Mouse (Mus musculus): ENCODE results near the gene Ripor2.

Ripor2 gene

GRCm38 (mm10) chr13:24571906-24572305 lies 10.1 kb upstream of the Ripor2 start:
- no peaks in the 10 kb centered on the region for H3K36me3 ChIP-seq (ENCODE audit: insufficient read depth, low read length)
- peaks cover 27% of the 10 kb centered on the region for H3K4me1 ChIP-seq (replicated peaks; ENCODE audit: low read depth, low read length)
- H3K9me3 ChIP-seq (ENCODE audit: low read length): no peaks in the 10 kb centered on the region
- no peak for TF ChIP-seq NANOG (IDR thresholded peaks at IDR 0.05; ENCODE audit: borderline replicate concordance, low read length)
- no peak for TF ChIP-seq CTCF (conservative IDR thresholded peaks at IDR 0.05; ENCODE audit: low read length)
- no peak for TF ChIP-seq POU5F1 (IDR thresholded peaks at IDR 0.05; ENCODE audit: borderline replicate concordance, low read length)
- H3K27me3 ChIP-seq (ENCODE audit: insufficient read depth, low read length): no peaks in the 10 kb centered on the region
- no peak overlapping the region for H3K4me3 ChIP-seq (replicated peaks; ENCODE audit: low read length)

GRCm38 (mm10) chr13:24575126-24575525 lies 6.9 kb upstream of the Ripor2 start:
- Histone ChIP-seq H3K9me3 (ENCODE audit: low read length) (no peaks in the 10 kb centered on the region), H3K27me3 (ENCODE audit: insufficient read depth, low read length) (no peaks in the 10 kb centered on the region), H3K4me3 (replicated peaks; ENCODE audit: low read length) (no peak overlapping the region), H3K4me1 (replicated peaks; ENCODE audit: low read depth, low read length) (peaks cover 25% of the 10 kb centered on the region), H3K36me3 (ENCODE audit: insufficient read depth, low read length) (no peaks in the 10 kb centered on the region)
- TF ChIP-seq CTCF (conservative IDR thresholded peaks at IDR 0.05; ENCODE audit: low read length): no peak
- TF ChIP-seq POU5F1 (IDR thresholded peaks at IDR 0.05; ENCODE audit: borderline replicate concordance, low read length): no peak
- TF ChIP-seq NANOG (IDR thresholded peaks at IDR 0.05; ENCODE audit: borderline replicate concordance, low read length): no peak

GRCm38 (mm10) chr13:24576338-24577119 lies 5.5 kb upstream of the Ripor2 start:
- TF ChIP-seq POU5F1 (IDR thresholded peaks at IDR 0.05; ENCODE audit: borderline replicate concordance, low read length) (no peak), CTCF (conservative IDR thresholded peaks at IDR 0.05; ENCODE audit: low read length) (no peak), NANOG (IDR thresholded peaks at IDR 0.05; ENCODE audit: borderline replicate concordance, low read length) (no peak)
- Histone ChIP-seq H3K9me3 (ENCODE audit: low read length) (no peaks in the 10 kb centered on the region), H3K4me3 (replicated peaks; ENCODE audit: low read length) (no peak overlapping the region), H3K4me1 (replicated peaks; ENCODE audit: low read depth, low read length) (peaks cover 25% of the 10 kb centered on the region), H3K36me3 (ENCODE audit: insufficient read depth, low read length) (no peaks in the 10 kb centered on the region), H3K27me3 (ENCODE audit: insufficient read depth, low read length) (no peaks in the 10 kb centered on the region)

- Histone ChIP-seq H3K27me3 (ENCODE audit: insufficient read depth, low read length) (peaks cover 5% of the 10 kb centered on the region; the same call in 1 of the 2 replicates), H3K4me3 (replicated peaks; ENCODE audit: low read length) (no peak overlapping the region), H3K36me3 (ENCODE audit: insufficient read depth, low read length) (no peaks in the 10 kb centered on the region), H3K9me3 (ENCODE audit: low read length) (no peaks in the 10 kb centered on the region), H3K4me1 (replicated peaks; ENCODE audit: low read depth, low read length) (peaks cover 19% of the 10 kb centered on the region)
- no peak for TF ChIP-seq CTCF (conservative IDR thresholded peaks at IDR 0.05; ENCODE audit: low read length)
- no peak for TF ChIP-seq NANOG (IDR thresholded peaks at IDR 0.05; ENCODE audit: borderline replicate concordance, low read length)
- no peak for TF ChIP-seq POU5F1 (IDR thresholded peaks at IDR 0.05; ENCODE audit: borderline replicate concordance, low read length)
Measured at GRCm38 (mm10) chr13:24578317-24578716, 3.7 kb upstream of the Ripor2 start.

- peaks cover 6% of the 10 kb centered on the region for H3K4me1 ChIP-seq (replicated peaks; ENCODE audit: low read depth, low read length)
- no peaks in the 10 kb centered on the region for H3K9me3 ChIP-seq (ENCODE audit: low read length)
- H3K36me3 ChIP-seq (ENCODE audit: insufficient read depth, low read length): no peaks in the 10 kb centered on the region
- H3K27me3 ChIP-seq (ENCODE audit: insufficient read depth, low read length): peaks cover 10% of the 10 kb centered on the region; the same call in 1 of the 2 replicates
- H3K4me3 ChIP-seq (replicated peaks; ENCODE audit: low read length): no peak overlapping the region
- no peak for TF ChIP-seq NANOG (IDR thresholded peaks at IDR 0.05; ENCODE audit: borderline replicate concordance, low read length)
- TF ChIP-seq CTCF (conservative IDR thresholded peaks at IDR 0.05; ENCODE audit: low read length): no peak
- no peak for TF ChIP-seq POU5F1 (IDR thresholded peaks at IDR 0.05; ENCODE audit: borderline replicate concordance, low read length)
Measured at GRCm38 (mm10) chr13:24580759-24581158, 1.2 kb upstream of the Ripor2 start.

- no peaks in the 10 kb centered on the region for H3K4me1 ChIP-seq (replicated peaks; ENCODE audit: low read depth, low read length)
- TF ChIP-seq CTCF (conservative IDR thresholded peaks at IDR 0.05; ENCODE audit: low read length) (no peak), NANOG (IDR thresholded peaks at IDR 0.05; ENCODE audit: borderline replicate concordance, low read length) (no peak), POU5F1 (IDR thresholded peaks at IDR 0.05; ENCODE audit: borderline replicate concordance, low read length) (no peak)
Measured at GRCm38 (mm10) chr13:24584403-24584802, 2.4 kb downstream of the Ripor2 start.

GRCm38 (mm10) chr13:24584841-24585240 lies 2.9 kb downstream of the Ripor2 start:
- Histone ChIP-seq H3K4me1 (replicated peaks; ENCODE audit: low read depth, low read length) (no peaks in the 10 kb centered on the region), H3K27me3 (ENCODE audit: insufficient read depth, low read length) (peaks cover 10% of the 10 kb centered on the region; the same call in 1 of the 2 replicates), H3K36me3 (ENCODE audit: insufficient read depth, low read length) (no peaks in the 10 kb centered on the region), H3K9me3 (ENCODE audit: low read length) (no peaks in the 10 kb centered on the region), H3K4me3 (replicated peaks; ENCODE audit: low read length) (no peak overlapping the region)
- TF ChIP-seq POU5F1 (IDR thresholded peaks at IDR 0.05; ENCODE audit: borderline replicate concordance, low read length) (no peak), CTCF (conservative IDR thresholded peaks at IDR 0.05; ENCODE audit: low read length) (no peak), NANOG (IDR thresholded peaks at IDR 0.05; ENCODE audit: borderline replicate concordance, low read length) (no peak)

More at GRCm38 (mm10) chr13:24584403-24584802, 2.4 kb downstream of the Ripor2 start:
- no peaks in the 10 kb centered on the region for H3K36me3 ChIP-seq (ENCODE audit: insufficient read depth, low read length)
- no peaks in the 10 kb centered on the region for H3K9me3 ChIP-seq (ENCODE audit: low read length)
- peaks cover 10% of the 10 kb centered on the region; the same call in 1 of the 2 replicates for H3K27me3 ChIP-seq (ENCODE audit: insufficient read depth, low read length)
- no peak overlapping the region for H3K4me3 ChIP-seq (replicated peaks; ENCODE audit: low read length)

GRCm38 (mm10) chr13:24585369-24585768 lies 3.4 kb downstream of the Ripor2 start:
- Histone ChIP-seq H3K36me3 (ENCODE audit: insufficient read depth, low read length) (no peaks in the 10 kb centered on the region), H3K4me3 (replicated peaks; ENCODE audit: low read length) (no peak overlapping the region), H3K4me1 (replicated peaks; ENCODE audit: low read depth, low read length) (no peaks in the 10 kb centered on the region), H3K9me3 (ENCODE audit: low read length) (no peaks in the 10 kb centered on the region), H3K27me3 (ENCODE audit: insufficient read depth, low read length) (peaks cover 10% of the 10 kb centered on the region; the same call in 1 of the 2 replicates)
- TF ChIP-seq NANOG (IDR thresholded peaks at IDR 0.05; ENCODE audit: borderline replicate concordance, low read length): no peak
- no peak for TF ChIP-seq POU5F1 (IDR thresholded peaks at IDR 0.05; ENCODE audit: borderline replicate concordance, low read length)
- peak; percentile 14; the same call in 1 of the 2 replicates for TF ChIP-seq CTCF (conservative IDR thresholded peaks at IDR 0.05; ENCODE audit: low read length)
